Mouse (Mus musculus) thymus, adult 2 months (tissue): Measurements from ENCODE around the gene Ltbr.

Source experiments
- CTCF ChIP-seq: fragments of 200-500 bp; IDR thresholded peaks from 2 replicates; pipeline ENCODE4 v1.5.1; 2012; ENCODE audit warnings: mild to moderate bottlenecking, control low read depth, low read length, moderate library complexity, borderline replicate concordance; ENCODE audit not compliant: control insufficient read depth, poor library complexity, insufficient read depth; ENCODE audit errors: extremely low read depth
- POLR2A ChIP-seq: fragments of 200-500 bp; IDR thresholded peaks from 2 replicates; pipeline ENCODE4 v1.6.1; 2012; ENCODE audit warnings: mild to moderate bottlenecking, low read length, control low read depth, moderate library complexity; ENCODE audit not compliant: control insufficient read depth, poor library complexity, insufficient read depth; ENCODE audit errors: extremely low read depth

DNA sequence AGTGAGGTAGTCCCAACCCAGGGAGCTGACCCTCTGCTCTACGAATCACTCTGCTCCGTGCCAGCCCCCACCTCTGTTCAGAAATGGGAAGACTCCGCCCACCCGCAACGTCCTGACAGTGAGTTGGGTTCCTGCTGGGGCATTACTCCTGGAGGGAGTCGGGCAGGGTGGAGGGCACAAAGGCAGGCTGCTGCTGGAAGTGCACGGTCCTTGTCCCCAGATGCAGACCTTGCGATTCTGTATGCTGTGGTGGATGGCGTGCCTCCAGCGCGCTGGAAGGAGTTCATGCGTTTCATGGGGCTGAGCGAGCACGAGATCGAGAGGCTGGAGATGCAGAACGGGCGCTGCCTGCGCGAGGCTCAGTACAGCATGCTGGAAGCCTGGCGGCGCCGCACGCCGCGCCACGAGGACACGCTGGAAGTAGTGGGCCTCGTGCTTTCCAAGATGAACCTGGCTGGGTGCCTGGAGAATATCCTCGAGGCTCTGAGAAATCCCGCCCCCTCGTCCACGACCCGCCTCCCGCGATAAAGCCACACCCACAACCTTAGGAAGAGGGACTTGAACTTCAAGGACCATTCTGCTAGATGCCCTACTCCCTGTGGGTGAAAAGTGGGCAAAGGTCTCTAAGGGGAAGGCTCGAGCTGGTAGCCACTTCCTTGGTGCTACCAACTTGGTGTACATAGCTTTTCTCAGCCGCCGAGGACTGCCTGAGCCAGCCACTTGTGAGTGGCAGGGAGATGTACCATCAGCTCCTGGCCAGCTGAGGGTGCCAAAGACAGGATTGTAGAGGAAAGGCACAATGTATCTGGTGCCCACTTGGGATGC lies 48.0 kb upstream of the Ltbr start:
- TF ChIP-seq CTCF: no peak
- TF ChIP-seq POLR2A: no peak
